Mouse (Mus musculus) hindbrain, embryonic 12.5 days (tissue): ENCODE results near the gene Cnot6l. TPM values are rescaled to one million over a fixed set of nuclear protein-coding genes. Genes with fewer than 3 reads are reported as not detected.

Experiments
- ATAC-seq: fragments of 200-750 bp; cut with Nextera tagmentation; 2 replicates; pipeline ENCODE4 v1.8.0; 2017; ENCODE audit warnings: moderate TSS enrichment; ENCODE audit not compliant: low FRiP score
- H3K27ac ChIP-seq: fragments of 300-500 bp; sonication (generic); 2 replicates; pipeline ENCODE4 v1.5.1; 2016; ENCODE audit warnings: mild to moderate bottlenecking
- H3K27me3 ChIP-seq: fragments of 300-500 bp; sonication (generic); 2 replicates; pipeline ENCODE4 v1.6.1; 2016; ENCODE audit warnings: mild to moderate bottlenecking
- H3K36me3 ChIP-seq: fragments of 300-500 bp; sonication (generic); 2 replicates; pipeline ENCODE4 v1.6.1; 2016; ENCODE audit warnings: mild to moderate bottlenecking
- H3K4me1 ChIP-seq: fragments of 300-500 bp; sonication (generic); 2 replicates; pipeline ENCODE4 v1.6.1; 2016
- H3K4me2 ChIP-seq: fragments of 300-500 bp; sonication (generic); replicated peaks from 2 replicates; pipeline ENCODE4 v1.6.1; 2016; ENCODE audit warnings: mild to moderate bottlenecking
- H3K4me3 ChIP-seq: fragments of 300-500 bp; sonication (generic); 2 replicates; pipeline ENCODE4 v1.5.1; 2016; ENCODE audit warnings: mild to moderate bottlenecking
- H3K9ac ChIP-seq: fragments of 300-500 bp; sonication (generic); 2 replicates; pipeline ENCODE4 v1.6.1; 2016; ENCODE audit warnings: mild to moderate bottlenecking, moderate library complexity
- H3K9me3 ChIP-seq: fragments of 300-500 bp; sonication (generic); replicated peaks from 2 replicates; pipeline ENCODE4 v1.6.1; 2016; ENCODE audit warnings: mild to moderate bottlenecking
- WGBS: fragments of 180-500 bp; shearing (Covaris S2); methylation state at CpG from one replicate; pipeline ENCODE4 v1.1.7; 2016; 5-methylcytosine and 5-hydroxymethylcytosine counted together
- polyA plus RNA-seq: library from polyadenylated mRNA; unstranded; fragments of >200 nt; fragmentation: Nextera tagmentation; extraction: Ambion mirVana; gene quantifications from 2 replicates; pipeline ENCODE4 v1.2.1, GENCODE M21; 2016

Gene Cnot6l
- polyA plus RNA-seq, 1 experiment from 2014 or later: 17.5 TPM

GRCm38 (mm10) chr5:96183987-96184386 is 20.0 kb upstream of the Cnot6l start:
- Histone ChIP-seq H3K36me3 (no peaks in the 10 kb centered on the region), H3K9ac (no peak overlapping the region), H3K4me2 (no peak overlapping the region), H3K4me1 (no peaks in the 10 kb centered on the region), H3K4me3 (no peak overlapping the region), H3K27ac (no peak overlapping the region), H3K9me3 (no peaks in the 10 kb centered on the region), H3K27me3 (no peaks in the 10 kb centered on the region)
- no peak for ATAC-seq
- 64% methylated on average over 2 of the region's 2 CpGs for WGBS

- WGBS: 50% methylated on average over 2 of the region's 2 CpGs
- no peaks in the 10 kb centered on the region for H3K4me1 ChIP-seq
- H3K4me2 ChIP-seq: no peak overlapping the region
- no peaks in the 10 kb centered on the region for H3K27me3 ChIP-seq
- no peaks in the 10 kb centered on the region for H3K36me3 ChIP-seq
- ATAC-seq: no peak
- H3K9ac ChIP-seq: no peak overlapping the region
- H3K27ac ChIP-seq: no peak overlapping the region
- H3K9me3 ChIP-seq: no peaks in the 10 kb centered on the region
- H3K4me3 ChIP-seq: no peak overlapping the region
Measured at GRCm38 (mm10) chr5:96183211-96183610, 19.2 kb upstream of the Cnot6l start.

- no peak for ATAC-seq
- WGBS: 82% methylated on average over 11 of the region's 11 CpGs
Measured at GRCm38 (mm10) chr5:96176879-96177358, 12.9 kb upstream of the Cnot6l start.

GRCm38 (mm10) chr5:96176121-96176520 is 12.2 kb upstream of the Cnot6l start:
- Histone ChIP-seq H3K4me1 (no peaks in the 10 kb centered on the region), H3K27ac (no peak overlapping the region), H3K4me2 (no peak overlapping the region), H3K27me3 (no peaks in the 10 kb centered on the region), H3K9me3 (no peaks in the 10 kb centered on the region), H3K4me3 (no peak overlapping the region), H3K9ac (no peak overlapping the region), H3K36me3 (no peaks in the 10 kb centered on the region)
- WGBS: 64% methylated on average over 9 of the region's 9 CpGs
- ATAC-seq: no peak

More at GRCm38 (mm10) chr5:96176879-96177358, 12.9 kb upstream of the Cnot6l start:
- no peaks in the 10 kb centered on the region for H3K36me3 ChIP-seq
- no peak overlapping the region for H3K4me2 ChIP-seq
- H3K9ac ChIP-seq: no peak overlapping the region
- H3K4me1 ChIP-seq: no peaks in the 10 kb centered on the region
- no peak overlapping the region for H3K4me3 ChIP-seq
- H3K27me3 ChIP-seq: no peaks in the 10 kb centered on the region
- no peak overlapping the region for H3K27ac ChIP-seq
- H3K9me3 ChIP-seq: no peaks in the 10 kb centered on the region

- no peak for ATAC-seq
- Histone ChIP-seq H3K36me3 (no peaks in the 10 kb centered on the region), H3K27ac (no peak overlapping the region), H3K4me1 (no peaks in the 10 kb centered on the region), H3K9me3 (0 out of 2 replicates have a peak, but pooled peaks cover 2% of the 10 kb centered on the region), H3K4me2 (no peak overlapping the region), H3K27me3 (no peaks in the 10 kb centered on the region), H3K9ac (no peak overlapping the region), H3K4me3 (no peak overlapping the region)
- WGBS: 96% methylated on average over 4 of the region's 4 CpGs
Measured at GRCm38 (mm10) chr5:96171765-96172164, 7.8 kb upstream of the Cnot6l start.

- H3K27me3 ChIP-seq: no peaks in the 10 kb centered on the region
- 0 out of 2 replicates have a peak, but pooled peaks cover 4% of the 10 kb centered on the region for H3K9me3 ChIP-seq
- no peak overlapping the region for H3K9ac ChIP-seq
- no peaks in the 10 kb centered on the region for H3K36me3 ChIP-seq
- no peak overlapping the region for H3K4me3 ChIP-seq
- H3K27ac ChIP-seq: no peak overlapping the region
- WGBS: 77% methylated on average over 3 of the region's 3 CpGs
- H3K4me2 ChIP-seq: no peak overlapping the region
- no peak for ATAC-seq
- no peaks in the 10 kb centered on the region for H3K4me1 ChIP-seq
Measured at GRCm38 (mm10) chr5:96170443-96170842, 6.5 kb upstream of the Cnot6l start.

- Histone ChIP-seq H3K4me2 (no peak overlapping the region), H3K36me3 (no peaks in the 10 kb centered on the region), H3K9ac (no peak overlapping the region), H3K4me1 (no peaks in the 10 kb centered on the region), H3K4me3 (no peak overlapping the region), H3K27ac (no peak overlapping the region), H3K9me3 (0 out of 2 replicates have a peak, but pooled peaks cover 4% of the 10 kb centered on the region), H3K27me3 (no peaks in the 10 kb centered on the region)
- 90% methylated on average over 2 of the region's 2 CpGs for WGBS
- ATAC-seq: no peak
Measured at GRCm38 (mm10) chr5:96166761-96167160, 2.8 kb upstream of the Cnot6l start.

GRCm38 (mm10) chr5:96163396-96164020 is 463 bp downstream of the Cnot6l start:
- peak overlapping the region; percentile 98 for H3K9ac ChIP-seq
- H3K27ac ChIP-seq: peak overlapping the region; percentile 23; the same call in 1 of the 2 replicates
- peak overlapping the region; percentile 95 for H3K4me3 ChIP-seq
- ATAC-seq: no peak
- H3K4me1 ChIP-seq: peaks cover 10% of the 10 kb centered on the region; the same call in 1 of the 2 replicates
- no peaks in the 10 kb centered on the region for H3K27me3 ChIP-seq
- 0% methylated on average over 1 of the region's 1 CpGs for WGBS
- no peaks in the 10 kb centered on the region for H3K36me3 ChIP-seq
- H3K9me3 ChIP-seq: 0 out of 2 replicates have a peak, but pooled peaks cover 4% of the 10 kb centered on the region
- H3K4me2 ChIP-seq: peak overlapping the region; percentile 74

GRCm38 (mm10) chr5:96162399-96163331 is 1.3 kb downstream of the Cnot6l start:
- peak; percentile 90 for ATAC-seq
- peak overlapping the region; percentile 98 for H3K9ac ChIP-seq
- H3K27ac ChIP-seq: peak overlapping the region; percentile 99
- 0 out of 2 replicates have a peak, but pooled peaks cover 4% of the 10 kb centered on the region for H3K9me3 ChIP-seq
- no peaks in the 10 kb centered on the region for H3K27me3 ChIP-seq
- H3K4me2 ChIP-seq: peak overlapping the region; percentile 74
- under 1% methylated on average over 56 of the region's 56 CpGs for WGBS
- no peaks in the 10 kb centered on the region for H3K36me3 ChIP-seq
- H3K4me1 ChIP-seq: peaks cover 10% of the 10 kb centered on the region; the same call in 1 of the 2 replicates
- H3K4me3 ChIP-seq: peak overlapping the region; percentile 95

GRCm38 (mm10) chr5:96161578-96162398 is 2.2 kb downstream of the Cnot6l start:
- Histone ChIP-seq H3K4me1 (peaks cover 10% of the 10 kb centered on the region; the same call in 1 of the 2 replicates), H3K4me3 (peak overlapping the region; percentile 95), H3K36me3 (no peaks in the 10 kb centered on the region), H3K9me3 (0 out of 2 replicates have a peak, but pooled peaks cover 2% of the 10 kb centered on the region), H3K27me3 (no peaks in the 10 kb centered on the region), H3K9ac (peak overlapping the region; percentile 98), H3K4me2 (peak overlapping the region; percentile 74), H3K27ac (peak overlapping the region; percentile 99)
- under 1% methylated on average over 69 of the region's 114 CpGs for WGBS
- peak; percentile 66 for ATAC-seq

- 1% methylated on average over 42 of the region's 45 CpGs for WGBS
Measured at GRCm38 (mm10) chr5:96161263-96161577, 2.8 kb downstream of the Cnot6l start.

More at GRCm38 (mm10) chr5:96161263-96161577, 2.8 kb downstream of the Cnot6l start:
- Histone ChIP-seq H3K9me3 (no peaks in the 10 kb centered on the region), H3K27ac (peak overlapping the region; percentile 99), H3K4me2 (peak overlapping the region; percentile 74), H3K4me1 (peaks cover 10% of the 10 kb centered on the region; the same call in 1 of the 2 replicates), H3K36me3 (no peaks in the 10 kb centered on the region), H3K27me3 (no peaks in the 10 kb centered on the region), H3K4me3 (peak overlapping the region; percentile 95), H3K9ac (peak overlapping the region; percentile 98)
- ATAC-seq: peak; percentile 34
